Mouse (Mus musculus) intestine, postnatal 0 days (tissue): ENCODE measurements around the gene Notch2. TPM values are rescaled to one million over a fixed set of nuclear protein-coding genes. Genes with fewer than 3 reads are reported as not detected.

ENCODE experiments used
- ATAC-seq: fragments of 200-750 bp; cut with Nextera tagmentation; 2 replicates; pipeline ENCODE4 v1.8.0; 2017; ENCODE audit warnings: mild to moderate bottlenecking, moderate TSS enrichment, moderate library complexity
- H3K27ac ChIP-seq: fragments of 300-500 bp; sonication (generic); 2 replicates; pipeline ENCODE4 v1.5.1; 2014; ENCODE audit warnings: mild to moderate bottlenecking, low read depth, low read length, moderate library complexity
- H3K27me3 ChIP-seq: fragments of 300-500 bp; sonication (generic); replicated peaks from 2 replicates; pipeline ENCODE4 v1.6.1; 2014; ENCODE audit warnings: low read length, mixed read lengths; ENCODE audit not compliant: control insufficient read depth, insufficient read depth
- H3K36me3 ChIP-seq: fragments of 300-500 bp; sonication (generic); 2 replicates; pipeline ENCODE4 v1.6.1; 2014; ENCODE audit warnings: mild to moderate bottlenecking, moderate library complexity; ENCODE audit not compliant: control insufficient read depth, insufficient read depth
- H3K4me1 ChIP-seq: fragments of 300-500 bp; sonication (generic); replicated peaks from 2 replicates; pipeline ENCODE4 v1.6.1; 2014; ENCODE audit warnings: antibody characterized with exemption, low read length, mixed read lengths; ENCODE audit not compliant: control insufficient read depth, insufficient read depth
- H3K4me2 ChIP-seq: fragments of 300-500 bp; sonication (generic); replicated peaks from 2 replicates; pipeline ENCODE4 v1.6.1; 2014; ENCODE audit warnings: low read depth, mild to moderate bottlenecking, moderate library complexity
- H3K4me3 ChIP-seq: fragments of 300-500 bp; sonication (generic); 2 replicates; pipeline ENCODE4 v1.5.1; 2014; ENCODE audit warnings: low read depth, low read length
- H3K9ac ChIP-seq: fragments of 300-500 bp; sonication (generic); 2 replicates; pipeline ENCODE4 v1.6.1; 2014; ENCODE audit warnings: mild to moderate bottlenecking, low read depth, low read length
- H3K9me3 ChIP-seq: fragments of 300-500 bp; sonication (generic); 2 replicates; pipeline ENCODE4 v1.6.1; 2016; ENCODE audit warnings: mixed run types; ENCODE audit not compliant: control insufficient read depth
- CTCF ChIP-seq: sonication (generic); IDR thresholded peaks from 2 replicates; pipeline ENCODE4 v1.5.1; 2016; ENCODE audit warnings: low read depth, mild to moderate bottlenecking, control low read depth, antibody characterized with exemption, moderate library complexity
- WGBS: fragments of 180-500 bp; shearing (Covaris S2); extraction: QIAGEN DNeasy Blood & Tissue Kit; methylation state at CpG from one replicate; pipeline ENCODE4 v1.1.7; 2014; 5-methylcytosine and 5-hydroxymethylcytosine counted together
- polyA plus RNA-seq: library from polyadenylated mRNA; unstranded; fragments of >200 nt; fragmentation: Nextera tagmentation; extraction: Ambion mirVana; gene quantifications from 2 replicates; pipeline ENCODE4 v1.2.1, GENCODE M21; 2015

The Notch2 gene
- polyA plus RNA-seq, 1 experiment from 2014 or later, result 4.9 TPM

DNA sequence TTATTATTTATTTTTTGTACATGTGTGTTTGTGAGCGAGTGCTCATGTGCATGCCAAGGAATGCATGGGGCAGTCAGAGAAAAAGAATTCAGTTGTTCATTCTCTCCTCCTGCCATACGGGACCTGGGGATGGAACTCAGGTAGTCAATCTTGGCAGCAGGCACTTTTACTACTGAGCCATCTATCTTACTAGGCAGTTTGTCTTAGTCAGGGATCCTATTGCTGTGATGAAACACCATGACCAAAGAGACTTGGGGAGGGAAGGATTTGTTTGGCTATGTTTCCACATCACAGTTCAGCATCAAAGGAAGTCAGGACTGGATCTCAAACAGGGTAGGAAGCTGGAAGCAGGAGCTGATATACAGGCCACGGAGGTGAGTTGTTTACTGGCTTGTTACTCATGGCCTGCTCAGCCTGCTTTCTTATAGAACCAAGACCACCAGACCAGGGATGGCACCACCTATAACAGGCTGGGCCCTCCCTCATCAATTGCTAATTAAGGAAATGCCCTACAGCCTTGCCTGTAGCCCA, 31.9 kb upstream of the Notch2 start:
- no peaks in the 10 kb centered on the region for H3K36me3 ChIP-seq
- H3K27ac ChIP-seq, result no peak overlapping the region
- TF ChIP-seq CTCF, result no peak
- no peaks in the 10 kb centered on the region for H3K9me3 ChIP-seq
- no peaks in the 10 kb centered on the region for H3K4me1 ChIP-seq
- no peak for ATAC-seq
- 77% methylated on average over 3 of the region's 3 CpGs for WGBS
- H3K9ac ChIP-seq, result no peak overlapping the region
- H3K4me3 ChIP-seq, result no peak overlapping the region
- H3K4me2 ChIP-seq, result no peak overlapping the region
- no peaks in the 10 kb centered on the region for H3K27me3 ChIP-seq

DNA sequence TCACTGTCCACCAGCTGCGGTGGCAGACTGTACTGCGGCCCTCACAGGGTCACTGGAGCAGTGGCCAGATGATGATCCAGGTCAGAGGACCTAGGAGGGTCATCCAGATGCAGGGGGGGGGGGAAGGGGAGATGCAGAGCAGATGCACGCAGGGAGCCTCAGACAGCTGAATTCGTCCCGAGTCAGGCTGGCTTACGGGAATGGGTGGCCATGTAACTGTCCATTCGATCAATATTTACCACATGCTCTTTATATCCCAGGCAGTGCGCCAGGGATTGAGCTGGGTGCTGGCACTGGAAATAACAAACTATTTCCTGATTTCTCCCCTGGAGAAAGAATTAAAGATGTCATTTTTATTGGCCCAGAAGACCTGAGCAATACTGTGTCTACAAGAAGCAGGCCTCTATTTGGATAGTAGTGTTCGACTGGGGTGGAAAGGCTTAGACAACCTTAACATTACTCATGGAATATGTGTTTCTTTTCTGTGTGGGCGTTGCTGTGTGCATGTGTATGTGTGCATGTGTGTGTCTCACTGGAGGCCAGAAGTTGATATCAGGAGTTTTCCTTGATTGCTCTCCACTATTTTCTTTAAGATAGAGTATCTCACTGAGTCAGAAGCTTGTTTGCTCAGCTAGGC, 28.3 kb upstream of the Notch2 start:
- Histone ChIP-seq H3K4me2 (no peak overlapping the region), H3K9ac (no peak overlapping the region), H3K36me3 (no peaks in the 10 kb centered on the region), H3K27ac (no peak overlapping the region), H3K9me3 (no peaks in the 10 kb centered on the region), H3K4me1 (no peaks in the 10 kb centered on the region), H3K27me3 (no peaks in the 10 kb centered on the region), H3K4me3 (no peak overlapping the region)
- ATAC-seq, result no peak
- 69% methylated on average over 10 of the region's 10 CpGs for WGBS
- no peak for TF ChIP-seq CTCF

DNA sequence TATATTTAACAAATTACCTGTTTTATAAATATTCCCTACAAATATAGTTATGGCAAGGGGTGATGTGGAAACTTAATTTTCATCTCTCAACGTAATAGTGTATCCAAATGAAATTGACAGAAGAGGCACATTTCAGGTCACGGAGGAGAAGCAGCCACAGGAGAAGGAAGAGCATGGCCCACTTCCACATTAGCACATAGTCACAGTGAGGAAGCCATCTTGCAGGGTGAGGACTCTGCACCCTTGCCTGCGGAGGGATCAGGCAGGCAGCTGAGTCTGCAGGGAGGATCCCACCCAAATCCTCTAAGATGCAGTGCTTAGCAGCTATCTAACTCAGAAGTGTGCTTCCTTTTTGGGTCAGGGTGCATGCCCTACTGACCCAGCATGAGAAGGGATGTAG, 27.6 kb upstream of the Notch2 start:
- H3K4me2 ChIP-seq, result no peak overlapping the region
- WGBS, result 93% methylated on average over 3 of the region's 3 CpGs
- no peaks in the 10 kb centered on the region for H3K27me3 ChIP-seq
- no peaks in the 10 kb centered on the region for H3K36me3 ChIP-seq
- H3K27ac ChIP-seq, result no peak overlapping the region
- ATAC-seq, result no peak
- H3K4me1 ChIP-seq, result no peaks in the 10 kb centered on the region
- H3K4me3 ChIP-seq, result no peak overlapping the region
- TF ChIP-seq CTCF, result no peak
- H3K9ac ChIP-seq, result no peak overlapping the region
- H3K9me3 ChIP-seq, result no peaks in the 10 kb centered on the region

DNA sequence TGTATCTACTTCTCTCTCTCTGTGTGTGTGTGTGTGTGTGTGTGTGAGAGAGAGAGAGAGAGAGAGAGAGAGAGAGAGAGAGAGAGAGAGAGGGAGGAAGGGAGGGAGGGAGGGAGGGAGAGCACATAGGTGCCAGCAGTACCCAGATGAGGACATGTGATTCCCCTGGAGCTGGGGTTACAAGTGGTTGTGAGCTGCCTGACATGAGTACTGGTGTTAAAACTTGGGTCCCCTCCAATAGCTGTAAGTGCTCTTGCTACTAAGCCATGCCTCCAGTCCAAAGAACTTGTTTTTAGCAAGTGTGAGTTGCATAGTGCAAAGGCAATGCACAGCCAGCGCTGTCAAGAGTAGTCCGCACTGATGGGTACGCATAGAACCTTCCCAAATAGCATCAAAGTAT, 26.2 kb upstream of the Notch2 start:
- H3K4me3 ChIP-seq, result no peak overlapping the region
- 64% methylated on average over 3 of the region's 3 CpGs for WGBS
- no peak overlapping the region for H3K4me2 ChIP-seq
- H3K27ac ChIP-seq, result no peak overlapping the region
- no peaks in the 10 kb centered on the region for H3K4me1 ChIP-seq
- ATAC-seq, result no peak
- H3K9ac ChIP-seq, result no peak overlapping the region
- H3K9me3 ChIP-seq, result no peaks in the 10 kb centered on the region
- no peaks in the 10 kb centered on the region for H3K36me3 ChIP-seq
- no peak for TF ChIP-seq CTCF
- no peaks in the 10 kb centered on the region for H3K27me3 ChIP-seq

DNA sequence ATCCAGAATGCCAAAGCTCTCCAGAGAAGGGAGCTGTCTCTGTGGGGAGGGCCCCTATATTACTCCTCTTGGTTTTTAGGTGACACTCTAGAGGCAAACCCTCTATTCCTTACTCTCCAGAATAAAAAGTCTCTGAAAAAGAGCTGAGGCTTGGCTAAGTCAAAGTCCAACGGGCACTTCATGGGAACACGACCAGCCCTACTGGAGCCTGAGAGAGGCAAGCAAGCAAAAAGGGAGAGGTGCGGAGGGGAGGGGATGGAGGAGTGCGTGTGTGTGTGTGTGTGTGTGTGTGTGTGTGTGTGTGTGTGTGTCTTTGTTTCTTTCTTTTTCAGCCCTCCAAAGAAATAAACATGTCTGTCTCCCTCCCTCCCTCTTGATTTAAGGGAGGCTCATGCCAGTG, 24.6 kb upstream of the Notch2 start:
- no peak overlapping the region for H3K9ac ChIP-seq
- no peak overlapping the region for H3K27ac ChIP-seq
- H3K4me2 ChIP-seq, result no peak overlapping the region
- ATAC-seq, result no peak
- no peaks in the 10 kb centered on the region for H3K9me3 ChIP-seq
- no peak overlapping the region for H3K4me3 ChIP-seq
- no peaks in the 10 kb centered on the region for H3K4me1 ChIP-seq
- H3K27me3 ChIP-seq, result no peaks in the 10 kb centered on the region
- no peak for TF ChIP-seq CTCF
- no peaks in the 10 kb centered on the region for H3K36me3 ChIP-seq
- WGBS, result 55% methylated on average over 4 of the region's 4 CpGs

DNA sequence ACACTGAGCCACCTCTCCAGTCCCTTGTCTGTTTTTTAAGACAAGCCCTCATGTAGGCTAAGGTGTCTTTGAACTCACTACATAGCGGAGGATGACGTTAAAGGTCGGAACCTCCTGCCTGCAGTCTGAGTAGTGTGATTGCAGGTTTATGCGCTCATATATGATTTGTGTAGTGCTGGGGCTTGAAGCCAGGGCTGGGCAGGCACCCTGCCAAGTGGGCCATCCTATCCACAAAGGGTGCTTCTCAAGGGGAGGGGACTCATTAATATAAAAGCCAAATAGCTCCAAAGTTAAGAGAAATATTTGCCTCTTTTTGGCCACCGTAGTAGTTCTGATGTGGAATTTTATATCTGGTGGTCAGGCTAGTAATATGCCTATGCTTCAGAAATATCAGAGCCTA, 22.8 kb upstream of the Notch2 start:
- Histone ChIP-seq H3K4me1 (no peaks in the 10 kb centered on the region), H3K27ac (no peak overlapping the region), H3K4me2 (no peak overlapping the region), H3K9me3 (no peaks in the 10 kb centered on the region), H3K9ac (no peak overlapping the region), H3K4me3 (no peak overlapping the region), H3K27me3 (no peaks in the 10 kb centered on the region), H3K36me3 (no peaks in the 10 kb centered on the region)
- WGBS, result 81% methylated on average over 5 of the region's 5 CpGs
- no peak for TF ChIP-seq CTCF
- ATAC-seq, result no peak

DNA sequence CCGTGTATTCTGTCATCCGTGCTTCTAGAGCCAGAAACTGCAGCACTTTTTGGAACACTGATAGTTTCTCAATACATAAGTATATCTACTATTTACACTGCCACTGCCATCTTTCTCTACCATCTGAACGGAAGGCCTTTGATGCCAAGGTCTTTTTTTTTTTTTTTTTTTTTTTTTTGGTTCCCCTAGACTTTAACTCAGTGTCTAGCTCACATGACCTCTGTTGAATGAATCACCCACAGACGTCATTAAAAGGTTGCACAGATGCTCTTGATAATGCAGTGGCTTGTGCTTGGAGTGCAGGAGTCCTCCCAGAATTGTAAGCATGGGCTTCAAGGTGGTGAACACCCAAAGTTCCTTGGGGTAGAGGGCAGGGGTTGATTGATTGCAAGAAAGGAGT, 21.0 kb upstream of the Notch2 start:
- Histone ChIP-seq H3K9ac (no peak overlapping the region), H3K4me1 (no peaks in the 10 kb centered on the region), H3K9me3 (no peaks in the 10 kb centered on the region), H3K4me3 (no peak overlapping the region), H3K27me3 (no peaks in the 10 kb centered on the region), H3K27ac (no peak overlapping the region), H3K36me3 (no peaks in the 10 kb centered on the region), H3K4me2 (no peak overlapping the region)
- ATAC-seq, result no peak
- TF ChIP-seq CTCF, result no peak
- WGBS, result 64% methylated on average over 4 of the region's 4 CpGs
